Mouse (Mus musculus) kidney, postnatal 14 days (tissue): ENCODE data around the gene Gm28308.

Experiments
- DNase-seq: peaks from one replicate; pipeline ENCODE4 v3.0.0; 2022; ENCODE audit warnings: mixed read lengths

Gene Gm28308

GRCm38 (mm10) chr6:52165441-52166370 is 47.4 kb downstream of the Gm28308 start:
- DNase-seq: peak; percentile 56

DNA sequence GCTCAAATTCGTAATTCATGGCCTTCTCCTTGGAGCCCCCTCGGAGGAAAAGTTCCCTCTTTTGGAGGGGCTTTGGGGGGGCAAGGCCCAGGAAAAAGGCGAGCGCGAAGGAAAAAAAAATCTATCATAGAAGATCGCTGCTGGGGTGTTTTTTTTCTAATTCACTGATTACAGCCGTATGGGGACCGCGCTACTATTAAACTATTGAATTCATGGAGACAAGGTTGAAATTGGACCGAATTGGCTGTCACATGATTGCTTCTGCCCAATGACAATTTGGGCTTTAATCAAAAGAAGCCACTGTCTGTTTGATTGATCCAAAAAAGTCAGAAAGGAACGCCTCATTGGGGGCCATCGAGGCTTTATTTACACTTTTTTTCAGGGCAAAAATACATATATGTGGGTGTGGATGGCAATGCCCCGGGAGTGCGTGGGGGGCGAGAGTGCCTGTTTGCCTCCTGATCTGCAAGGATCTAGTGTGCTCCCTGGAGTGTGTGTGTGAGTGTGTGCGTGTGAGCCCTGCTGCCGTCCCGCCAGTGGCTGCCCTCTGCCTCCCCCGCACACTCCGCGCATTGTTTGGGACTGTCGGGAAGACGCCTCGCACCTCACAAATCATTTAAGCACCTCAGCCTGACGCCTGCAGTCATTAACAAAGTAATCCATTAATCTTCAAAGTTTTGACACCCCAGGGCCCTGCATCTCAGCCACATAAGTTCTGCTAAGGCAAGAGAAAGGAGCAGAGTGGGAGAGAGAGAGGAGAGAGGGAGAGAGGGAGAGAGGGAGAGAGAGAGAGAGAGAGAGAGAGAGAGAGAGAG is 48.3 kb downstream of the Gm28308 start, which contains the start of gene Hoxa2:
Hoxa2 (minus strand) TSS at position 206 of the 815 bp plus-strand sequence.
- DNase-seq: peak; percentile 48

DNA sequence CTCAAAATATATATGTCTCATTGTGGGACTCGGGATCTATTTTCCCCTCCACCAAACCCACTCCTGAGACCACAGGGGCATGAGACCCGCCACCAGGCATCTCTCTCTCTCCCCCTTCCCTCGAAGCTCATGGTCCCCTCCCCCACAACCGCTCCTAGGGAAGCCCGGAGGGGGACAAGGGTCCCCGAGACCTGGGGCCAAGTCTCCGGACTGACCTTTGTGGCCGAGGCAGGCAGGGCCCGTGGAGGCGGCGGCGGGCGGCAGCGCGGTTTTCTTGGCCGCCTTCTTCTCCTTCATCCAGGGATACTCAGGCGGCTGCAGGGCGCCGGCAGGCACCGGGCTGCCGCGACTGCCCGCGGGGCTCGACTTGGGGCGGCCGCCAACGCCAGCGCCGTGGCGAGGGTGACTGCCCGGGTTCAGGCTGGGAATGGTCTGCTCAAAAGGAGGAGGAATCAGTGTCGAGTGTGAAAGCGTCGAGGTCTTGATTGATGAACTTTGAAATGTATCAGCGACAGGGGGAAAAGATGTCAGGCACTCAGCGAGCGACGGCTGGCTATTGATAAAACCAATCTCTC is 49.0 kb downstream of the Gm28308 start:
- DNase-seq: peak; percentile 49

DNA sequence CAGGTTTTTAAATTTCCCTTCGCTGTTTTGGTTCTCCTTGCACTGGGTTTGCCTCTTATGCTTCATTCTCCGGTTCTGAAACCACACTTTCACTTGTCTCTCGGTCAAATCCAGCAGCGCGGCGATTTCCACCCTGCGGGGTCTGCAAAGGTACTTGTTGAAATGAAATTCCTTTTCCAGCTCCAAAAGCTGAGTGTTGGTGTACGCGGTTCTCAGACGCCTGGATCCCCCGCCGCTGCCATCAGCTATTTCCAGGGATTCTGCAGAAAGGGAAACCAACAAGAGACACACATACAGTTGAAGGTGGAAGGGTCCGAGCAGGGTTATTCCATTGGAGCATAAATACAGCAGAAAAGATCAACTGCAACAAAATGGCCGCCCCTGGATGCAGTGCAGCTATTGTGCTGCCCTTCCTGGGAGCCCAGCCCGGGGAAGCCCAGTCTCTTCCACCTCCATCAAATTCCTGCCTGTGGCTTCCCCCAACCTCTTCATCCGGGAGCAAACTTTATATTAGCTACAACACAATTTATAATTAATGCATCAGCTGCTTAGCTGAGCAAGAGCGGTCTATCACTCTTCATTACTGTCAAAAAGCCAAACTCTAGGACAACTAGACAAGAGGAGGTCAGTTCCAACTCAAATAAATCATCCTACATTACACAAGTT is 49.6 kb downstream of the Gm28308 start:
- peak; percentile 27 for DNase-seq

- no peak for DNase-seq
Measured at GRCm38 (mm10) chr6:52162611-52163365, 50.4 kb downstream of the Gm28308 start.

DNA sequence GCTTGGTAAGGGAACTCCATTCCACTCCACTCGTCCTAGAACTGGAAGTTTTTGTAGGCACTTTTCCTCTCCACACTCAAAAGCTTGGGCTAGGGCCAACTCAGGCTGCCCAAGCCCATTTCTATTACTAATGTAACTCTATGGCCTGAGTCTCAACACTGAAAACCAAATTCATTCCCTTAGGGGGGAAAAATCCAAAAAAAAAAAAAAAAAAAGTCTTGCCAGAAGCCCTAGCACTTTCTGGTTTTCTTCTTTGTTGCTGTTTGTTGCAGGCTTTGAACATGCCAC is 51.1 kb downstream of the Gm28308 start:
- DNase-seq: peak; percentile 44

- no peak for DNase-seq
Measured at GRCm38 (mm10) chr6:52161336-52162092, 51.6 kb downstream of the Gm28308 start.

DNA sequence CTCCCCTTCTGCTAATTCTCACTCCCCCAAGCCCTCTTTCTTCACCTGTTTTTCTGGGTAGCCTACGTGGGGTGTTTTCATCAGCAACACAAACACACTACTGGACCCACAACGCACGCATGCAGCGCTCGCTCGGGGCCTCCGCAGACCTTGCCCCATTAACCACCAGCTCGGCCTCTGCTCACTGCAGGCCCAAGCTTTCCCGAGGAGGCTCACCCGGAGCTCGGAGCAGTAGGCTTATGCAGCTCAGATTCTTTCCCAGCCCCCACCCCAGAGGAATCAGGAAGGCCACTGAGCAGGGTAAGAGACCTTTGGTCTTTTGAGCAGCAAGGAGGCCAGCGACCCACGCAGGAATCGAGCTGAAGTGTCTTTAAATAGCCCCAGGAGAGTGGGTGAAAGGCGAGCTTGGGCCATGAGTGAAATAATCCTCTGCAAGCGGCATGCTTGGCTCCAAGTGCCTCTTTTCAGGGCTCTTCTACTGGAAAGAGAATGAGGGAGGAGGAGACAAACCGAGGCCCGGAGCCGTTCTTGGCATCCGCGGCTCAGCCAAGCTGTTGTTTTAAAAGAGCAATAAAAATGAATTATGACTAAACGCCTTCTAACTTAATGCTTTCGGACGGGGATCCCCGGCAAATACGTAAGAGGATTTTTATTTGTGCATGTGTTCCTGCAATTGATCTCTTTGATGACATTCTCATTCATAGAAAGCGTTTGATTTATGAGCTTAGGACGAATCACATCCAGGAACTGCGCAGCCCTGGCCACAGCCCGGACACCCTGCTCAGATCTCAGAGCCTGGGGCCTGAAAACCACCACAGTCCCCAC is 52.4 kb downstream of the Gm28308 start:
- DNase-seq: peak; percentile 82

DNA sequence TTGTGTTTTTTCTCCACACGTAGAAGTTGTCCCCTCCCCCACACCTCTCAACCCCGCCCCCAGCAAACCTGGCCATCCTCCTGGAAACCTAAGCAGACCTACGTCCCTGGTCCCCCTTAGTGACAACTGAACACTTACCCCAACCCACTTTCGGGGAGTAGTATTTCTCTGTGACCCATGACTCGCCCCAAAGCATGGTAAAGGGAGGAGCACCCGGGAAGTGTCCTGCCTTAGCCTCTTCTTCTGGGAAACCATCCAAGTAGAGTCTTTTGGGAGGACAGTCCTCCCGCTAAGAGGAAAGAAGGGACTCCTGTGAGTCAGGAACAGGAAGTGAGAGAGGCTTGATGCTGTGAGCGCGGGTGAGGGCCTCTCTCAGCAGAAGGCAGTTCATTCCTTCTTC is 53.2 kb downstream of the Gm28308 start:
- DNase-seq: peak; percentile 53

GRCm38 (mm10) chr6:52159164-52159761 is 53.9 kb downstream of the Gm28308 start:
- peak; percentile 61 for DNase-seq

DNA sequence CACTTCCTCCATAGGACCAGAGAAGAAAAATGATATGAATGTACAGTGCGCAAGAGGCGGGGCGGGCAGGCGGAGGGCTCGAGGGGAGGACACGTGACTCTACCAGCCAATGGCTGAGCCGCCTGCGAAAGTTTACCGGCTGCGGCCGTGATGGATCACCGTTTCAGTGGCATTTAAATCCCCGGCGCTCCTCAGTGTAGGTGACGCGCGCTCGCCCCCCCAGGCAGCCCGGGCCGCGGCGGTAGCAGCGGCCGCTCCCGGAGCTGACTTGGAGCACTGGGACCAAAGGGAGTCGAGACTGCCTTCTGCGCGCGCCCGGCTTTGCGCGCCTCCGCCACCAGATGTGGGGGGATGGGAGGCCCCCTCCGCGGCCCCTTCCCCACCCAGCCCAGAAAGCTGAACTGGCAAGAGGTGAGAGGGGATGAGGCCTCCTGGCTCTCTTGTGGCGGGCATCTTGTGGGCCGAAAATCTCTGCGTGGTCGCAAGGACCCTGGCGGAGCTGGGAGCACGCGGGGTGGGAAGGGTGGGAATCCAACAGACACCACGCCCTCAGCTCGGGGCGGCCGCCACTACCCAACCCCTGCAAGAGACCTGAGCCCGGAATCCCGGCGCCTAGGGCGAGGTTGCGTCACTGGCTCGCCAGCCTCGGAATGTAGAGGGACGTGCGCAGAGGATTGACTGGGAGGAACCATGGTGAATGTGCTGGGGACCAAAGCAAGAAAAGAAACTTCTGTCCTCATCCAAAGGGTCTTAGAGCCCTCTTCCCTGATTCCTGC is 54.7 kb downstream of the Gm28308 start, which contains the start of gene Hoxa1:
Hoxa1 (minus strand) TSS at position 42 of the 776 bp plus-strand sequence.
- DNase-seq: peak; percentile 93

DNA sequence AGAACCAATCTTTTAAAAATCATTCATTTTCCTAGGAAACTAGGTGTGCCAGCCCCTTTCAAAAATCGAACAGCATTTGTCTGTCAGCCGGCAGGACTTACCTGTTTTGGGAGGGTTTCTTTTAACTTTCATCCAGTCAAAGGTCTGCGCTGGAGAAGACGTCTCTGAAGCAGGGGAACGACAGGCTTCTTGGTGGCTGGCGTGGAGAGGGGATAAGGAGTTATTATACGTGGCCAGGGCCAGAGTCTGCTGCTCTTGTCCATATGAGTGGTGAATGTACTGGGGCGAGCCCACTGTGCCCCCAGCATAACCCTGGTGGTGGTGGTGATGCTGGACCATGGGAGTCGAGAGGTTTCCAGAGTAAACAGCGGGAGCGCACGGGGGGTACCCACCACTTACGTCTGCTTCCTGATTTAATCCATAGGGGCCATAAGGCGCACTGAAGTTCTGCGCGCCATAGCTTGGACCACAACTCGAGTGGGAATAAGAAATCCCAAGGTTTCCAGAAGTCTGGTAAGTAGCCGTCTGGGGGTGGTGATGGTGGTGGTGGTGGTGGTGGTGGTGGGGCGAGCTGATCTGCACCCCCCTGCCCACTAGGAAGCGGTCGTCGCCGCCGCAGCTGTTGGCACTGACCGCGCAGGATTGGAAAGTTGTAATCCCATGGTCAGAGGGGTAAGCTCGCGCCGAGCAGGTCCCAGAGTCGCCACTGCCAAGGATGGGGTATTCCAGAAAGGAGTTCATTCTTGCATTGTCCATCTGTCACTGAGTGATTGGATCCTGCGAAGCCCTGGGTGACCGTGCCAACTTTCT is 55.5 kb downstream of the Gm28308 start:
- no peak for DNase-seq

- no peak for DNase-seq
Measured at GRCm38 (mm10) chr6:52156551-52157200, 56.5 kb downstream of the Gm28308 start.

DNA sequence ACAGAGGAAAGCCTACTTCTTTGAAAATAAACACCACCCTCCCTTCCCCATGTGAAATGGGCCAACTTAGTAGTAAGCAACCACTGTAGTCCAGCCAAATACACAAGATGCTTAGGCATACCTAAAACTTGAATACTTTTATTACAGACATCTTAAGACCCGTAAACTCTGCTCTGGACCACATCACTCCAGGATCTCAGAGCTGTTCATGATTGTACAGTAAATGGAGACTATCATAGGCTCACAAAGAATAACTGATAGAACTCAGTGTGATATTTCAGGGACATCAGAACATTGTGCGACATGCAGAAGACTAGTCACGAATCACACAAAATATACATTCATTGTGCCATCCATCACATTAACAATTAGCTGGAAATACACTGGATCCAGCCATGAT is 57.7 kb downstream of the Gm28308 start:
- no peak for DNase-seq

DNA sequence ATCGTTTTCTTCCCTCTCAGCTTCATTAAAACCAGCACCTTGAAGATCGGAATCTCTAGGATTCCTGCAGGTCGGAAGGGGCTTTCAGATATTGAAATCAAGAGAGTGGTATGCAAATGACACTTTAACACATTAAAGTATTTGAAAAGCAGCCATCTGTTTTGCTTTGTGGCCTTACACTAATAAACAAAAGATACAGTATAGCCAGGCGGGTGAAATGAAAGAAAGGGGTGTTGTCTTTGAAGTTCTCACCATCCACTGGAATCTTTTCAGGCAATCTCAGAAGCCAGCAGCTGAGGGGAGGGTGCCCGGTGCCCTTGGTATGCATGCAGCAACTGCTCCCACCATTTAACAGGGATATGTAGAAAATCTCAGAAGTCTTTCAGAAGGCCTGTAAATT is 59.1 kb downstream of the Gm28308 start:
- DNase-seq: no peak

GRCm38 (mm10) chr6:52153270-52153669 is 59.9 kb downstream of the Gm28308 start:
- DNase-seq: no peak
